Mouse (Mus musculus) heart, embryonic 15.5 days (tissue): ENCODE measurements around the gene Tango2. TPM values are rescaled to one million over a fixed set of nuclear protein-coding genes. Genes with fewer than 3 reads are reported as not detected.
A peak's percentile ranks its signal among the peaks of the same experiment; 100 is the strongest.

ENCODE experiments used
- ATAC-seq: fragments of 200-750 bp; cut with Nextera tagmentation; replicated peaks from 2 replicates; pipeline ENCODE4 v1.8.0; 2017; ENCODE audit warnings: low read depth, moderate TSS enrichment; ENCODE audit not compliant: insufficient number of reproducible peaks, insufficient read depth, low FRiP score
- H3K27ac ChIP-seq: fragments of 300-500 bp; sonication (generic); 2 replicates; pipeline ENCODE4 v1.5.1; 2015; ENCODE audit warnings: mild to moderate bottlenecking, inconsistent platforms
- H3K27me3 ChIP-seq: fragments of 300-500 bp; sonication (generic); 2 replicates; pipeline ENCODE4 v1.6.1; 2015; ENCODE audit warnings: inconsistent platforms
- H3K36me3 ChIP-seq: fragments of 300-500 bp; sonication (generic); 2 replicates; pipeline ENCODE4 v1.6.1; 2015; ENCODE audit warnings: mild to moderate bottlenecking, inconsistent platforms
- H3K4me1 ChIP-seq: fragments of 300-500 bp; sonication (generic); replicated peaks from 2 replicates; pipeline ENCODE4 v1.6.1; 2015; ENCODE audit warnings: inconsistent platforms
- H3K4me2 ChIP-seq: fragments of 300-500 bp; sonication (generic); 2 replicates; pipeline ENCODE4 v1.6.1; 2015; ENCODE audit warnings: inconsistent platforms, mild to moderate bottlenecking, moderate library complexity
- H3K4me3 ChIP-seq: fragments of 300-500 bp; sonication (generic); 2 replicates; pipeline ENCODE4 v1.5.1; 2015; ENCODE audit warnings: mild to moderate bottlenecking, inconsistent platforms
- H3K9ac ChIP-seq: fragments of 300-500 bp; sonication (generic); 2 replicates; pipeline ENCODE4 v1.6.1; 2015; ENCODE audit warnings: mild to moderate bottlenecking, inconsistent platforms
- H3K9me3 ChIP-seq: fragments of 300-500 bp; sonication (generic); replicated peaks from 2 replicates; pipeline ENCODE4 v1.6.1; 2016; ENCODE audit warnings: inconsistent platforms
- WGBS: fragments of 180-500 bp; shearing (Covaris S2); methylation state at CpG from one replicate; pipeline ENCODE4 v1.1.7; 2015; ENCODE audit warnings: mixed read lengths; 5-methylcytosine and 5-hydroxymethylcytosine counted together
- polyA plus RNA-seq: library from polyadenylated mRNA; unstranded; fragments of >200 nt; fragmentation: Nextera tagmentation; extraction: Ambion mirVana; gene quantifications from 2 replicates; pipeline ENCODE4 v1.2.1, GENCODE M21; 2015

The Tango2 gene
- polyA plus RNA-seq, 1 experiment from 2014 or later = 61.4 TPM

GRCm38 (mm10) chr16:18339866-18340265 lies 8.0 kb downstream of the Tango2 start:
- no peak overlapping the region for H3K9ac ChIP-seq
- 42% methylated on average over 1 of the region's 1 CpGs for WGBS
- peaks cover 42% of the 10 kb centered on the region for H3K4me1 ChIP-seq
- no peaks in the 10 kb centered on the region for H3K9me3 ChIP-seq
- H3K27me3 ChIP-seq = no peaks in the 10 kb centered on the region
- H3K27ac ChIP-seq = 0 out of 2 replicates have a peak overlapping the region, but pooled peaks have one; percentile 28
- no peak overlapping the region for H3K4me3 ChIP-seq
- H3K36me3 ChIP-seq = peaks cover 6% of the 10 kb centered on the region; the same call in 1 of the 2 replicates
- H3K4me2 ChIP-seq = no peak overlapping the region
- no peak for ATAC-seq

- WGBS = 73% methylated on average over 4 of the region's 4 CpGs
- no peak for ATAC-seq
- H3K9me3 ChIP-seq = no peaks in the 10 kb centered on the region
- H3K27ac ChIP-seq = no peak overlapping the region
- no peak overlapping the region for H3K4me2 ChIP-seq
- 0 out of 2 replicates have a peak overlapping the region, but pooled peaks have one; percentile 26 for H3K9ac ChIP-seq
- H3K27me3 ChIP-seq = no peaks in the 10 kb centered on the region
- H3K36me3 ChIP-seq = peaks cover 6% of the 10 kb centered on the region; the same call in 1 of the 2 replicates
- peaks cover 32% of the 10 kb centered on the region for H3K4me1 ChIP-seq
- no peak overlapping the region for H3K4me3 ChIP-seq
Observed at GRCm38 (mm10) chr16:18337261-18337660, 10.6 kb downstream of the Tango2 start.

- Histone ChIP-seq H3K9ac (no peak overlapping the region), H3K4me1 (peaks cover 26% of the 10 kb centered on the region), H3K9me3 (no peaks in the 10 kb centered on the region), H3K27me3 (no peaks in the 10 kb centered on the region), H3K4me3 (no peak overlapping the region), H3K4me2 (no peak overlapping the region), H3K36me3 (peaks cover 6% of the 10 kb centered on the region; the same call in 1 of the 2 replicates), H3K27ac (no peak overlapping the region)
- WGBS = 91% methylated on average over 3 of the region's 3 CpGs
- no peak for ATAC-seq
Observed at GRCm38 (mm10) chr16:18335981-18336380, 11.9 kb downstream of the Tango2 start.

- ATAC-seq = peak; percentile 54
- 55% methylated on average over 3 of the region's 3 CpGs for WGBS
- H3K9me3 ChIP-seq = no peaks in the 10 kb centered on the region
- H3K4me3 ChIP-seq = no peak overlapping the region
- peaks cover 6% of the 10 kb centered on the region; the same call in 1 of the 2 replicates for H3K36me3 ChIP-seq
- no peak overlapping the region for H3K4me2 ChIP-seq
- H3K27me3 ChIP-seq = no peaks in the 10 kb centered on the region
- no peak overlapping the region for H3K9ac ChIP-seq
- H3K4me1 ChIP-seq = peaks cover 22% of the 10 kb centered on the region
- H3K27ac ChIP-seq = peak overlapping the region; percentile 46; the same call in 1 of the 2 replicates
Observed at GRCm38 (mm10) chr16:18333976-18334375, 13.9 kb downstream of the Tango2 start.

GRCm38 (mm10) chr16:18328524-18328923 lies 19.4 kb downstream of the Tango2 start:
- no peak overlapping the region for H3K4me3 ChIP-seq
- H3K4me2 ChIP-seq = no peak overlapping the region
- no peaks in the 10 kb centered on the region for H3K27me3 ChIP-seq
- H3K9me3 ChIP-seq = no peaks in the 10 kb centered on the region
- H3K36me3 ChIP-seq = no peaks in the 10 kb centered on the region
- no peak overlapping the region for H3K9ac ChIP-seq
- peak; percentile 37; the same call in 1 of the 2 replicates for ATAC-seq
- WGBS = 36% methylated on average over 1 of the region's 1 CpGs
- H3K27ac ChIP-seq = peak overlapping the region; percentile 76
- peaks cover 18% of the 10 kb centered on the region for H3K4me1 ChIP-seq

GRCm38 (mm10) chr16:18327936-18328335 lies 20.0 kb downstream of the Tango2 start:
- no peak overlapping the region for H3K4me2 ChIP-seq
- no peak for ATAC-seq
- H3K27ac ChIP-seq = peak overlapping the region; percentile 76; the same call in 1 of the 2 replicates
- H3K27me3 ChIP-seq = no peaks in the 10 kb centered on the region
- WGBS = 94% methylated on average over 9 of the region's 9 CpGs
- H3K36me3 ChIP-seq = no peaks in the 10 kb centered on the region
- no peak overlapping the region for H3K4me3 ChIP-seq
- peaks cover 22% of the 10 kb centered on the region for H3K4me1 ChIP-seq
- H3K9ac ChIP-seq = no peak overlapping the region
- no peaks in the 10 kb centered on the region for H3K9me3 ChIP-seq

- Histone ChIP-seq H3K4me2 (no peak overlapping the region), H3K9me3 (no peaks in the 10 kb centered on the region), H3K27me3 (no peaks in the 10 kb centered on the region), H3K9ac (no peak overlapping the region), H3K27ac (no peak overlapping the region), H3K36me3 (0 out of 2 replicates have a peak, but pooled peaks cover 7% of the 10 kb centered on the region), H3K4me3 (no peak overlapping the region), H3K4me1 (peaks cover 22% of the 10 kb centered on the region)
- whole genome bisulfite sequencing = 71% methylated on average over 4 of the region's 4 CpGs
- ATAC-seq = no peak
Observed at GRCm38 (mm10) chr16:18325741-18326140, 22.2 kb downstream of the Tango2 start.

GRCm38 (mm10) chr16:18324031-18324430 lies 23.9 kb downstream of the Tango2 start:
- H3K9ac ChIP-seq = no peak overlapping the region
- no peak overlapping the region for H3K27ac ChIP-seq
- no peak overlapping the region for H3K4me3 ChIP-seq
- 85% methylated on average over 6 of the region's 6 CpGs for WGBS
- H3K4me1 ChIP-seq = peaks cover 13% of the 10 kb centered on the region
- H3K9me3 ChIP-seq = no peaks in the 10 kb centered on the region
- ATAC-seq = 0 out of 2 replicates have a peak, but pooled peaks have one; percentile 17
- no peak overlapping the region for H3K4me2 ChIP-seq
- H3K27me3 ChIP-seq = no peaks in the 10 kb centered on the region
- H3K36me3 ChIP-seq = peaks cover 12% of the 10 kb centered on the region; the same call in 1 of the 2 replicates

GRCm38 (mm10) chr16:18323460-18323859 lies 24.4 kb downstream of the Tango2 start:
- Histone ChIP-seq H3K9me3 (no peaks in the 10 kb centered on the region), H3K27me3 (no peaks in the 10 kb centered on the region), H3K27ac (no peak overlapping the region), H3K4me3 (no peak overlapping the region), H3K4me1 (peaks cover 8% of the 10 kb centered on the region), H3K4me2 (no peak overlapping the region), H3K9ac (no peak overlapping the region), H3K36me3 (peaks cover 12% of the 10 kb centered on the region; the same call in 1 of the 2 replicates)
- 69% methylated on average over 2 of the region's 2 CpGs for WGBS
- no peak for ATAC-seq

GRCm38 (mm10) chr16:18321443-18321842 lies 26.5 kb downstream of the Tango2 start:
- H3K36me3 ChIP-seq = peaks cover 15% of the 10 kb centered on the region; the same call in 1 of the 2 replicates
- WGBS = 80% methylated on average over 2 of the region's 2 CpGs
- H3K4me3 ChIP-seq = no peak overlapping the region
- no peak overlapping the region for H3K27ac ChIP-seq
- H3K9ac ChIP-seq = no peak overlapping the region
- no peak for ATAC-seq
- H3K4me2 ChIP-seq = no peak overlapping the region
- no peaks in the 10 kb centered on the region for H3K9me3 ChIP-seq
- H3K4me1 ChIP-seq = peaks cover 4% of the 10 kb centered on the region
- H3K27me3 ChIP-seq = no peaks in the 10 kb centered on the region

GRCm38 (mm10) chr16:18318992-18319391 lies 28.9 kb downstream of the Tango2 start:
- no peak for ATAC-seq
- Histone ChIP-seq H3K36me3 (peaks cover 18% of the 10 kb centered on the region; the same call in 1 of the 2 replicates), H3K27me3 (no peaks in the 10 kb centered on the region), H3K4me3 (no peak overlapping the region), H3K4me1 (peaks cover 4% of the 10 kb centered on the region), H3K27ac (no peak overlapping the region), H3K9ac (no peak overlapping the region), H3K9me3 (no peaks in the 10 kb centered on the region), H3K4me2 (no peak overlapping the region)
- WGBS = 81% methylated on average over 3 of the region's 3 CpGs

- no peaks in the 10 kb centered on the region for H3K27me3 ChIP-seq
- H3K9me3 ChIP-seq = no peaks in the 10 kb centered on the region
- no peak overlapping the region for H3K9ac ChIP-seq
- peaks cover 40% of the 10 kb centered on the region for H3K36me3 ChIP-seq
- H3K4me2 ChIP-seq = no peak overlapping the region
- WGBS = 85% methylated on average over 1 of the region's 1 CpGs
- H3K4me1 ChIP-seq = no peaks in the 10 kb centered on the region
- ATAC-seq = no peak
- H3K4me3 ChIP-seq = no peak overlapping the region
- H3K27ac ChIP-seq = no peak overlapping the region
Observed at GRCm38 (mm10) chr16:18308159-18308558, 39.7 kb downstream of the Tango2 start.
